Mouse (Mus musculus): Measurements from ENCODE around the gene Rreb1. TPM values are rescaled to one million over a fixed set of nuclear protein-coding genes. Genes with fewer than 3 reads are reported as not detected.

The Rreb1 gene
- 9.0 and 10.4 TPM in 2 replicates for polyA plus RNA-seq (2015; fragmentation: Nextera tagmentation; extraction: Ambion mirVana)

DNA sequence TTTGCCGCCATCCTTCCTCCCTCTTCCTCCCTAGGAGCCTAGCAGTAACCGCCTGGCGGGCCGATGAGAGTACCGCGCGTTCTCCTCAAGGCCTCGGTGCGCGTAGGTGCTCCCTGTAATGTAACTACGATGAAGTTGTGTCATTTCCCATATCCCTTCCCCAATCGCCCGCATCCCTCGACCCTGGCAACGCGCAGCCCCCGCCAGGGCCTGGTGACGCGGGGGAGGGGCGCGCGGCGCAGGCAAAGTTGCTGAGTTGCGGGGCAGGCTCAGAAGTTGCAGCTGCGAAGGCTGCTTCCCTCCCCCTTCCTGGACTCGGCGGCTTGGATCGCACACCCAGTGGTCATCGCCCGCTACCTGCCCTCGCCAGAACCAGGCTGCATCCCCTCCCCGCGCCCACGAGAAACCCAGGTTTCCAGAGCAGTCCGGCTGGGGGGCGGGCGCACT is at the start of gene Rreb1:
TSS of gene Rreb1 (plus strand) at position 254 of the 447 bp plus-strand sequence.
- peak; percentile 76 for ATAC-seq (replicated peaks; ENCODE audit: low FRiP score, low read depth)
- Histone ChIP-seq H3K4me1 (replicated peaks; ENCODE audit: insufficient read depth, low read length) (peaks cover 6% of the 10 kb centered on the region; the same call in 1 of the 2 replicates), H3K36me3 (ENCODE audit: insufficient read depth, low read length) (no peaks in the 10 kb centered on the region), H3K4me2 (ENCODE audit: low read length) (peak within 1 kb of the TSS; percentile 100), H3K9me3 (replicated peaks; ENCODE audit: low read length) (no peaks in the 10 kb centered on the region), H3K27ac (0 out of 2 replicates have a peak within 1 kb of the TSS, but pooled peaks have one; percentile 6), H3K9ac (ENCODE audit: low read depth, low read length) (peak within 1 kb of the TSS; percentile 58), H3K4me3 (replicated peaks; ENCODE audit: low read depth, low read length) (peak within 1 kb of the TSS; percentile 52), H3K27me3 (ENCODE audit: insufficient read depth, low read length) (no peaks in the 10 kb centered on the region)
- WGBS = under 1% methylated on average over 35 of the region's 37 CpGs
- peak; percentile 64 for DNase-seq (ENCODE audit: low spot score)
- TF ChIP-seq CTCF (IDR thresholded peaks at IDR 0.05; ENCODE audit: low read depth) = no peak

DNA sequence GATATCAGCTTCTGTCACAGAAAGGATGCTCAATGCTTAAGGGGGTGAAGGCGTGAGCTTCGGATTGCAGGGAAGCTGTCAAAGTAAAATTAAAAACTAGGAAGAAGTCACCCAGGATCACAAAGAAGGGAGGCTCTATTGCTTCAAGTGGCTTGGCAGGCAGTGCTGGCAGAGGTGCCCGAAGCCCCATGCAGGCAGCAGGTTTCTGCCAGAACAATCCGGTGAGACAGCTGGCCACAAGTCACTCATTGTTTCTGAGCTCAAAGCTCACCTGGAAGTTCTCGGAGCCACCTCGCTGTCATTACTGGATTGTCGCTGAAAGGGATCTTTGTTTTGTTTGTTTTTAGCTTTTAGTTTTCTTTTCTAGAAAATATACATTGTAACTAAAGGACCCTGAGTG is 49.6 kb upstream of the Rreb1 start:
- H3K4me3 ChIP-seq (replicated peaks; ENCODE audit: low read depth, low read length) = no peak overlapping the region
- H3K36me3 ChIP-seq (ENCODE audit: insufficient read depth, low read length) = no peaks in the 10 kb centered on the region
- TF ChIP-seq CTCF (IDR thresholded peaks at IDR 0.05; ENCODE audit: low read depth) = no peak
- H3K4me2 ChIP-seq (ENCODE audit: low read length) = no peak overlapping the region
- H3K27ac ChIP-seq = no peak overlapping the region
- H3K9ac ChIP-seq (ENCODE audit: low read depth, low read length) = no peak overlapping the region
- DNase-seq (ENCODE audit: low spot score) (no peak), ATAC-seq (replicated peaks; ENCODE audit: low FRiP score, low read depth) (no peak)
- H3K4me1 ChIP-seq (replicated peaks; ENCODE audit: insufficient read depth, low read length) = no peaks in the 10 kb centered on the region
- no peaks in the 10 kb centered on the region for H3K9me3 ChIP-seq (replicated peaks; ENCODE audit: low read length)
- 83% methylated on average over 7 of the region's 7 CpGs for WGBS
- H3K27me3 ChIP-seq (ENCODE audit: insufficient read depth, low read length) = no peaks in the 10 kb centered on the region

DNA sequence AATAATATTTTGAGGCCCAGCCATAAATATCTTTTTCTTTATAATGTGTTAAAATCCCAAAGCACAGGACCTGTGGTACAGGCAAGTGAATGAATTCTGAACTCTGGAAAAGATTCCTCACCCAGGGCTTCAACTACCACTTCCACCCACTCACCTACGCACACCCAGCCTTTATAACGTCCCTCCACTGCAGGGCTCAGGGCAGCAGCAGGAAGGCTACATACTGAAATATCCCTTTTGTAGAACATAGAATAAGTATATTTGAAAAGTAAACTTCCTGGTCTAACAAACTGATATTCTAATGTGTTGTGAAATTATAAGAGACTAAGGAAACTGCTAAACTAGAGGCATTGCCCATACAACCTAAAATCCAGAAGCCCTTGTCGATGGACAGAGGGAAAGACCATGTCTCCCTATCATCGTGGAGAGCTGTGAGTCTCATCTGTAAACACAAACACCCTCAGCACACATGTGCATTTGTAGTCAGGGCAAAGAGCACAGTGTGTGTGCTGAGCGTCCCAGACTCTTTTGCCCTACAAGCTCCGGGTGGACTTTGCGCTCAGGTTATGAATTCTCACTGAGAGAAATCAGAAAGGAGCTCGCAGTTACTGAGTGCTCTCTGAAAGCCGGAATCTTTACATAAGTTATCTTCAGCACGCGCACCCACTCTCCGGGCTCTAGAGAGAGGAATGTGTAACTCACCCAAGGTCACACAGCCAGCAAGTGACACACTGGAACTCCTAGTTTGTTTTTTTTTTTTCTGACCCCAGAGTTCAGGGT is 46.1 kb upstream of the Rreb1 start:
- DNase-seq (ENCODE audit: low spot score) (peak; percentile 44), ATAC-seq (replicated peaks; ENCODE audit: low FRiP score, low read depth) (peak; percentile 52; the same call in 1 of the 2 replicates)
- Histone ChIP-seq H3K27me3 (ENCODE audit: insufficient read depth, low read length) (no peaks in the 10 kb centered on the region), H3K9ac (ENCODE audit: low read depth, low read length) (no peak overlapping the region), H3K36me3 (ENCODE audit: insufficient read depth, low read length) (no peaks in the 10 kb centered on the region), H3K4me3 (replicated peaks; ENCODE audit: low read depth, low read length) (no peak overlapping the region), H3K4me1 (replicated peaks; ENCODE audit: insufficient read depth, low read length) (no peaks in the 10 kb centered on the region), H3K9me3 (replicated peaks; ENCODE audit: low read length) (no peaks in the 10 kb centered on the region), H3K4me2 (ENCODE audit: low read length) (no peak overlapping the region), H3K27ac (no peak overlapping the region)
- 58% methylated on average over 12 of the region's 12 CpGs for WGBS
- no peak for TF ChIP-seq CTCF (IDR thresholded peaks at IDR 0.05; ENCODE audit: low read depth)

DNA sequence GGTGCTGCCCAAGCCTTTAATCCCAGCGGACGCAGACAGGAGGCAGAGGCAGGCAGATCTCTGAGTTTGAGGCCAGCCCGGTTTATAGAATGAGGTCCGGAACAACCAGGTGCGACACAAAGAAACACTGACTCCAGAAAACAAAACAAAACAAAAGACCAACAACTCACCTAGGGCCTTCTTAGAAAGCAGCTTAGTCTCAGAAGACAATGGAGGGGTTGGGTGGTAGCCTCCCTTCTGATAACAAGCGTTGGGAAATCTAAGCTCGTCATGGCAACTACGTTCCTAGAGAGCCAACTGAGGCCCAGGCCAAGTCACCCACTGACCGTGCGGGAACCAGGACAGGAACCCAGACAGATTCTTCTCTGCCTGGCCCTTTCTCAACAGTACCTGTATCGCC is 43.7 kb upstream of the Rreb1 start:
- Histone ChIP-seq H3K4me1 (replicated peaks; ENCODE audit: insufficient read depth, low read length) (no peaks in the 10 kb centered on the region), H3K27ac (no peak overlapping the region), H3K9ac (ENCODE audit: low read depth, low read length) (no peak overlapping the region), H3K9me3 (replicated peaks; ENCODE audit: low read length) (no peaks in the 10 kb centered on the region), H3K4me3 (replicated peaks; ENCODE audit: low read depth, low read length) (no peak overlapping the region), H3K27me3 (ENCODE audit: insufficient read depth, low read length) (no peaks in the 10 kb centered on the region), H3K4me2 (ENCODE audit: low read length) (no peak overlapping the region), H3K36me3 (ENCODE audit: insufficient read depth, low read length) (no peaks in the 10 kb centered on the region)
- ATAC-seq (replicated peaks; ENCODE audit: low FRiP score, low read depth) (no peak), DNase-seq (ENCODE audit: low spot score) (no peak)
- no peak for TF ChIP-seq CTCF (IDR thresholded peaks at IDR 0.05; ENCODE audit: low read depth)
- WGBS = 93% methylated on average over 11 of the region's 11 CpGs

DNA sequence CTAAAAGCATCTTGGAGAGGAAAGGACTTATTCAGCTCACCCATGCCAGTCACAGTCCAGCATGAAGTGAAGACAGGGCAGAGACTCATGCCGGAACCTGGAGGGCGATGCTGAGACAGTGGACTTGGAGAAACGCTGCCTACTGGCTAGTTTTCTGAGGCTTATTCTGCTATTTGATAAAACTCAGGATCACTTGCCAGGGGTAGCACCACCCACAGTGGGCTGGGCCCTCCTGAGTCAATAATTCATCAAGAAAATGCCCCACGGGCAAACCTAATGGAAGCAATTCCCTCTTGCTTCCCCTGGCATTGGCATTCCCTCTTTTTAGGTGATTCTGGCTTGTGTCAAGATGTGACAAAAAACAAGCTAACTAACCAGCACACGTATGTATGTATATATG is 38.1 kb upstream of the Rreb1 start:
- H3K4me1 ChIP-seq (replicated peaks; ENCODE audit: insufficient read depth, low read length) = no peaks in the 10 kb centered on the region
- ATAC-seq (replicated peaks; ENCODE audit: low FRiP score, low read depth) = no peak
- no peak for DNase-seq (ENCODE audit: low spot score)
- H3K27ac ChIP-seq = no peak overlapping the region
- H3K9ac ChIP-seq (ENCODE audit: low read depth, low read length) = no peak overlapping the region
- H3K4me3 ChIP-seq (replicated peaks; ENCODE audit: low read depth, low read length) = no peak overlapping the region
- 80% methylated on average over 5 of the region's 5 CpGs for WGBS
- H3K27me3 ChIP-seq (ENCODE audit: insufficient read depth, low read length) = no peaks in the 10 kb centered on the region
- no peak for TF ChIP-seq CTCF (IDR thresholded peaks at IDR 0.05; ENCODE audit: low read depth)
- no peak overlapping the region for H3K4me2 ChIP-seq (ENCODE audit: low read length)
- no peaks in the 10 kb centered on the region for H3K36me3 ChIP-seq (ENCODE audit: insufficient read depth, low read length)
- H3K9me3 ChIP-seq (replicated peaks; ENCODE audit: low read length) = no peaks in the 10 kb centered on the region

DNA sequence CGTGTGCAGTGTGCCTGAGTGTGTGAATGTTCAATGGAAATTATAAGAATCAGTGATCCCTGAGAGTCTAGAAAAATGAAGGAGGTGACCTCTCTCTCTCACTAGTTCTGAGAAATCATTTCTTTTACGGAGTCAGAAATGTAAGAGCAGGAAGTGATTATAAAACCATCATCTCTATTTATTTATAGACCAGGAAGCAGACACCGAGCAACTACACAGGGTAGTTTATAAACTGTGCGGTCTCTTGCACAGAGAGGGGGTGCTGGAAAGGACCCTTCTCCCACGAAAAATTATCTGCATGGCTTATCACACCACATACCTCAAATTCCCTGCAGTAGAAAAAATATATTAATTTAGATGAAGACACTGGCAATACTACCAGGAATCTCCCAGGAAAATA is 37.4 kb upstream of the Rreb1 start:
- DNase-seq (ENCODE audit: low spot score) = peak; percentile 64
- WGBS = 17% methylated on average over 5 of the region's 5 CpGs
- Histone ChIP-seq H3K4me3 (replicated peaks; ENCODE audit: low read depth, low read length) (no peak overlapping the region), H3K4me2 (ENCODE audit: low read length) (no peak overlapping the region), H3K36me3 (ENCODE audit: insufficient read depth, low read length) (no peaks in the 10 kb centered on the region), H3K9me3 (replicated peaks; ENCODE audit: low read length) (no peaks in the 10 kb centered on the region), H3K27ac (peak overlapping the region; percentile 47; the same call in 1 of the 2 replicates), H3K9ac (ENCODE audit: low read depth, low read length) (no peak overlapping the region), H3K4me1 (replicated peaks; ENCODE audit: insufficient read depth, low read length) (no peaks in the 10 kb centered on the region), H3K27me3 (ENCODE audit: insufficient read depth, low read length) (no peaks in the 10 kb centered on the region)
- ATAC-seq (replicated peaks; ENCODE audit: low FRiP score, low read depth) = 0 out of 2 replicates have a peak, but pooled peaks have one; percentile 46
- TF ChIP-seq CTCF (IDR thresholded peaks at IDR 0.05; ENCODE audit: low read depth) = no peak
